Mouse (Mus musculus) Patski (cell line): ENCODE data around the gene 2210408I21Rik. TPM values are rescaled to one million over a fixed set of nuclear protein-coding genes. Genes with fewer than 3 reads are reported as not detected.

ENCODE experiments used
- ATAC-seq: fragments of 100-300 bp; one replicate; pipeline ENCODE4 v1.8.0; 2021
- CTCF ChIA-PET: fragments of 350-600 bp; sonication (Branson Sonifier 250); formaldehyde crosslinking; loops from one replicate; lab custom pipeline; 2022; ENCODE audit warnings: inconsistent platforms; lab: Charles Lee
- POLR2A ChIA-PET: fragments of 350-600 bp; sonication (Branson Sonifier 250); formaldehyde crosslinking; loops from one replicate; lab custom pipeline; 2022; ENCODE audit warnings: antibody characterized with exemption, inconsistent platforms; lab: Charles Lee
- DNase-seq: peaks from one replicate; pipeline ENCODE4 v3.0.0-alpha.2; 2011; ENCODE audit warnings: low read depth, low spot score
- H3K27me3 ChIP-seq: fragments of 371-371 bp; one replicate; pipeline ENCODE4 v1.5.1; 2021
- CTCF ChIP-seq: fragments of 100-300 bp; IDR thresholded peaks from one replicate; pipeline ENCODE4 v1.5.1; 2021
- in situ Hi-C: fragments of 300-500 bp; cut with MboI; formaldehyde crosslinking; loops from 3 replicates; pipeline ENCODE4 v1.11.1; 2018; ENCODE audit warnings: low pct_unique_long_range_greater_than_20kb, mixed read lengths
- polyA plus RNA-seq: library from polyadenylated mRNA; unstranded; gene quantifications from one replicate; pipeline ENCODE4 v1.2.3, GENCODE M21; 2021

2210408I21Rik gene
- polyA plus RNA-seq, 1 experiment from 2014 or later, result 3.6 TPM

- in situ Hi-C loops, result no loop called here
- CTCF ChIA-PET, result no interaction called here
- POLR2A ChIA-PET, result no interaction called here
- no peak for ATAC-seq
- no peak for DNase-seq
- no peak for TF ChIP-seq CTCF
- H3K27me3 ChIP-seq, result peaks cover 8% of the 10 kb centered on the region
Measured at GRCm38 (mm10) chr13:77478425-77479119, 343.2 kb downstream of the 2210408I21Rik start.

DNA sequence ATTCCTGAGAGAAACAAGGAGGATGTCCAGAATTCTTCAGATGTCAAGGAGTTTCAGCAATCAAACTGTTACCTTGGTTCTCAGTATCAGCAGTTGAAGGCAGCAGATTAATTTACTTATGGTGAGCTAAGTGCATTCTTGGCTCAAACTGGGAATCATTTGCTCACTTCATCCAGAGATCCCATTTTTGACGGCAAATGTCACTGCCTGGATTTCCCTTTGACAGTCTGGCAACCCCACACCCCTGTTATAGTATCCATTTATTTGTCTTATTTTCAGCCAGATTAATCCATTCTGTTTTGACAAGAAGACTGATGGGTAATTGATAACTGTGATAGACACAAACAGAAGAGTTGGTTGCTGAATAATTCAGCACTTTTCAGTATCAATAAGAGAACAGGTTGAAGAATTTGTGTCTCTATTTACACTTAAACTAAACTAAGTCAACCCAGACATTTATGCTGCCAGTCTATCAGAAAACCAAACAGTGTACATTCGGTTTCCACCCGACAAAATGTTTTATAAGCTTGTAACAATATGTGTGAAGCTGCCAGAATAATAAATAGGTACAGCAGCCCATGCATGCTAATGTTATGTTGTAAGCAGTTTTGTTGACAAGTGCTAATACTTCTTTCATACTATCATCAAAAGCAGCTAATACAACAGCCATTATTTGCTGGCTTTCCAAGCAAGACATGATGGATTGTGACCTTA lies 354.8 kb downstream of the 2210408I21Rik start:
- DNase-seq, result no peak
- TF ChIP-seq CTCF, result no peak
- ChIA-PET CTCF (no interaction called here), POLR2A (interaction anchor here (1.1 kb wide), 1 partner anchor 14 kb away, joined by 3 read pairs; no protein-coding TSS in a partner anchor)
- H3K27me3 ChIP-seq, result no peaks in the 10 kb centered on the region
- no peak for ATAC-seq
- in situ Hi-C loops, result no loop called here

GRCm38 (mm10) chr13:77514046-77514445 lies 378.7 kb downstream of the 2210408I21Rik start:
- in situ Hi-C loops, result no loop called here

DNA sequence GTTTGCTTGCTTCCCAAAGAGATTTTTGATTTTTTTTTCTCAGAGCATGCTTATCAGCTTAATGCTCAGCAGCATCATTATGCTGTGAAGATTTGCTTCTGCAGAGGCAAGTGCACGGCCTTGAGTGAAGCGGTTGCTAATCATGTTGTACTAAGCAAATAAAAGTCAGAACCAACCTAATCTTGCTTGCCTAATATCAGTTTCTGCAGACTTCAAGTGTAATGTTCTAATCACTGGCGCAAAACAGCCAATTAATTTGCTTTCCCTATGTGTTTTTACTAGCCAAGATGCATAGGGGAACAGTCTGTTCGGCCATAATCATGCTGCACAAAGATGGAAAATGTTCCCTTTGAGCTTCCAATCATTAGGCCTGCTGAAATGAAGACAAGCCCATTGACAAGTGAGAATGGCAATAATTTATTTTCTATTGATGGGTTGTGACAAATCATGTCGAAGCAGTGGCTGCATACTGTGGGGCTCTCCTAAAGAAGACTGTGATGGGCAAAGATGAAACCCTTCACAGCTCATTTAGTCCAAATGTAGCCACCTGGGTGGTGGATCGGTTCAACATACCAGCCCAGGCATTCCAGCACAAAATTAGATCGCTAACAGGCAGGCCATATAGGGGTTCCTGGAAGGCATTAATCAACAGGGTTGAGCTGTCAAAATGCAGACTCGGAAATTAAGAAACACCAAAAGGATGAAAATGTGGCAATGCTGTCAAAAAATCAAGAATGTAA lies 393.8 kb downstream of the 2210408I21Rik start:
- in situ Hi-C loops, result no loop called here
- CTCF ChIA-PET, result no interaction called here

More at GRCm38 (mm10) chr13:77514046-77514445, 378.7 kb downstream of the 2210408I21Rik start:
- no peak for DNase-seq
- ChIA-PET POLR2A (no interaction called here), CTCF (interaction anchor here (1.2 kb wide), 1 partner anchor 8 kb away, joined by 3 read pairs; no protein-coding TSS in a partner anchor)
- H3K27me3 ChIP-seq, result no peaks in the 10 kb centered on the region
- TF ChIP-seq CTCF, result no peak
- ATAC-seq, result no peak

GRCm38 (mm10) chr13:77529760-77530159 lies 394.4 kb downstream of the 2210408I21Rik start:
- no peak for ATAC-seq
- no peak for DNase-seq
- POLR2A ChIA-PET, result no interaction called here
- TF ChIP-seq CTCF, result no peak
- in situ Hi-C loops, result no loop called here
- CTCF ChIA-PET, result no interaction called here
- H3K27me3 ChIP-seq, result no peaks in the 10 kb centered on the region

More for the DNA sequence above, 393.8 kb downstream of the 2210408I21Rik start:
- TF ChIP-seq CTCF, result no peak
- H3K27me3 ChIP-seq, result no peaks in the 10 kb centered on the region
- POLR2A ChIA-PET, result no interaction called here
- ATAC-seq (no peak), DNase-seq (no peak)

GRCm38 (mm10) chr13:77537466-77537865 lies 402.1 kb downstream of the 2210408I21Rik start:
- in situ Hi-C loops, result no loop called here
- ChIA-PET POLR2A (no interaction called here), CTCF (no interaction called here)
- no peak for TF ChIP-seq CTCF
- ATAC-seq, result no peak
- no peaks in the 10 kb centered on the region for H3K27me3 ChIP-seq
- DNase-seq, result no peak

DNA sequence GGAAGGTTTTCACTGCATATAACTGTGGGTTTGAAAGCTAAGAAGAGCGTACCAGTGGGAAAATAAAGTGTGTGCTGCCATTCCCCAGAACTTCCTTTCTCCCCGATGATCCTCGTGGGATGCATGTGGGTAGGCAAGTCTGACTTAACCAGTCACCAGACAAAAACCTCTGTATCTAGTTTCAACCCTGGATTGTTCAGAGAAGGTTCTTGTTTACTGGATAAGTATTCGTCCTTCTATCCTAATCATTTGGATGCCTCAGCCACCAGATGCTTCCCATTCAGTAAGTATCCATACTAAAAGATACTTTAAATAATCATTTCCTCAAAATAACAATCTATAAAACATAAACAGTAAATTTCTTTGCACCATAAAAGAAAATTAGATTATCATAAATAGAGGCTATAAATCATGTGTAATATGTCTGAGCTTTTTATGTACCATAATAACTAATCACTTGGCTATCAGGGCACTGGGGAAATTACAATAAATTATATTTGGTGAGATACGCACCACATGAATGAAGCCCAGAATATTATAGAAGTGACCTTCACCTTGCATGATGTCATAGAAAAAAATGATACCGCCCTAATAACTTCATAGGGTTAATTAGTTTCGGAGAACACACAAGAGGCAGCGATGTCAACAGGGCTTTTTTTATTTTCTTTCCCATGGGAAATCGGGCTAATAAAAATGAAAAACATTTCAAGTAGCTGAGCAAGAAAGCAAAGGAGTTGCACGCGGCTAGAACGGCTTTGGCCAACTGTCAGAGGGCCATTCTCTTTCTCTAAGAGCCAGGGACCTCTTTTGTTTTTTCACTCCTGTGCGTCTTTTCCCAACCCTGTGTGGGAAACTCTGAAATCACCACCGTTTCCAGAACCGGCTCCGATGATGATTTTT lies 412.4 kb downstream of the 2210408I21Rik start:
- CTCF ChIA-PET, result no interaction called here
- no peak for TF ChIP-seq CTCF
- no peaks in the 10 kb centered on the region for H3K27me3 ChIP-seq
- DNase-seq (no peak), ATAC-seq (no peak)
- POLR2A ChIA-PET, result no interaction called here
- in situ Hi-C loops, result no loop called here

DNA sequence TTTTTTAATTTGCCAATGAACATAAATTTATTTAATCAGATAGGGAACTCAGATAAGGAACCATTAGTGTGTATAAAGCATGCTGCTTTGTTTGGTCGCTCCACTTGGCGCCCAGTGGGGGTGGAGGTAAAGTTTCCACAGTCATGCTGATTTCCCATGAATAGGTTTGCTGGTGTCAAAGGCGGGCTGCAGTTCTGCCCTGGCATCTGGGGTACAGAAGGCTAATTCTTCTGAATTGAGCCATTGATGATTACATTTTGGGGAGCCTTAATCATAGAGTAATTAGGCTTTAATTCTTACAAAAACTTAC lies 413.0 kb downstream of the 2210408I21Rik start:
- DNase-seq (no peak), ATAC-seq (no peak)
- no peaks in the 10 kb centered on the region for H3K27me3 ChIP-seq
- POLR2A ChIA-PET, result no interaction called here
- in situ Hi-C loops, result no loop called here
- no peak for TF ChIP-seq CTCF
- CTCF ChIA-PET, result no interaction called here

DNA sequence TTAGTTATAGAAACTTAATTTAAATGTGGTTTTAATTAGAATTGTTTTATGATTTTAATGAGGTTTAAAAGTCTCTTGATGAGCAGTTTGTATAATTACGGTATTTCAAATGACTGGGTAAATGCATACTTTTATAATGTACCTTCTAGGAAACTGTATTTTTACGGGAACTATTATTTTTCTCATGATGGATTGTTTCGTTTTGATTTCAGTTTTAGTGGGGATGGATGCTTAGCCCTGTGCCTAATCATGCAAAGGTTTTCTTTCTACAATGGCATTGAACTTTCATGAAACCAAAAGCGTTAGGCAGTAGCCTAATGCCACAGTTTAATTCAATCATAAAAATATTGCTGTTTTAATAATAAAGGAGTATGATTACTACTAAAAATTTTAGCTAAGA lies 413.4 kb downstream of the 2210408I21Rik start:
- in situ Hi-C loops, result no loop called here
- DNase-seq (no peak), ATAC-seq (no peak)
- no peak for TF ChIP-seq CTCF
- CTCF ChIA-PET, result no interaction called here
- H3K27me3 ChIP-seq, result no peaks in the 10 kb centered on the region
- POLR2A ChIA-PET, result no interaction called here

DNA sequence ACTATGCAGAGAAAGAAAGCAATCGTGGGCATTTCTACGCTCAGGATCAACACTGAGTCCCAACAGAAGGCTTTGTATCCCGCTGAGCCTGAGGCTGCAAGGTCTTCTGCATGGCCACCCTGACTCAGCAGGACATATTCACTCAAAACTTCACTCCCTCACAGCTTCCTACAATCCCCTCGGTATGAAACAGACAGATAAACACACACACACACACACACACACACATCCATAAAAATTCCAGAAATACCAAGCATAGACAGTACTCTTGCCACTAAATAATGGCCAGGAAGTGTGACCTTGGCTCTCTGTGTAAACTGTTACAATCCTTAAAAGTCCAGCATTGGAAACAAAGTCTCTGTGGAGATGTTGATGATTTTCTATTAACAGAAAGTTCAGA lies 458.7 kb downstream of the 2210408I21Rik start:
- ATAC-seq, result no peak

More for the DNA sequence above, 458.7 kb downstream of the 2210408I21Rik start:
- ChIA-PET CTCF (interaction anchor here (1.3 kb wide), 1 partner anchor 9 kb away, joined by 3 read pairs; no protein-coding TSS in a partner anchor), POLR2A (interaction anchor here (1.5 kb wide), 1 partner anchor 9 kb away, joined by 3 read pairs; no protein-coding TSS in a partner anchor)
- TF ChIP-seq CTCF, result no peak
- H3K27me3 ChIP-seq, result no peaks in the 10 kb centered on the region
- in situ Hi-C loops, result no loop called here
- DNase-seq, result no peak
